Mouse (Mus musculus) layer of hippocampus, postnatal 25 days (tissue): Measurements from ENCODE around the gene Dhrs3. TPM values are rescaled to one million over a fixed set of nuclear protein-coding genes. Genes with fewer than 3 reads are reported as not detected.

Experiments used
- DNase-seq, 2 experiments: peaks; one replicate each; pipeline ENCODE4 v3.0.0; 2022; ENCODE audit warnings: mixed read lengths in 2 of 2, low spot score in 1 of 2; ENCODE audit errors: extremely low spot score in 1 of 2
- total RNA-seq, 2 experiments: library from RNA; stranded (reverse); gene quantifications; 2 replicates each; pipeline ENCODE4 v1.2.3; 2021

Dhrs3 gene
- total RNA-seq, 2 experiments from 2014 or later: 29.6 to 30.6 TPM

GRCm38 (mm10) chr4:144968371-144968770, 75.7 kb downstream of the Dhrs3 start:
- no peak for DNase-seq

GRCm38 (mm10) chr4:144969030-144969429, 76.4 kb downstream of the Dhrs3 start:
- DNase-seq: no peak

- DNase-seq: no peak
Observed at GRCm38 (mm10) chr4:144971048-144971447, 78.4 kb downstream of the Dhrs3 start.

GRCm38 (mm10) chr4:144972948-144973720, 80.5 kb downstream of the Dhrs3 start:
- peak in 1 of 2 experiments; percentile 20 for DNase-seq

GRCm38 (mm10) chr4:144974458-144974857, 81.8 kb downstream of the Dhrs3 start:
- DNase-seq: no peak

- DNase-seq: no peak
Observed at GRCm38 (mm10) chr4:144975505-144975904, 82.9 kb downstream of the Dhrs3 start.

- no peak for DNase-seq
Observed at GRCm38 (mm10) chr4:144977057-144977456, 84.4 kb downstream of the Dhrs3 start.

Other genes with a start within 250 kb of the Dhrs3 start
- not detected for gene Gm436, start 206.5 kb upstream of the Dhrs3 start, total RNA-seq
- gene Gm13178, start 171.4 kb upstream of the Dhrs3 start, total RNA-seq: under 1 TPM in 1 of 2 experiments, not detected in 1; 0.34 TPM
- not detected for gene Gm438, start 106.2 kb upstream of the Dhrs3 start, total RNA-seq